In the genomic region with DNA sequence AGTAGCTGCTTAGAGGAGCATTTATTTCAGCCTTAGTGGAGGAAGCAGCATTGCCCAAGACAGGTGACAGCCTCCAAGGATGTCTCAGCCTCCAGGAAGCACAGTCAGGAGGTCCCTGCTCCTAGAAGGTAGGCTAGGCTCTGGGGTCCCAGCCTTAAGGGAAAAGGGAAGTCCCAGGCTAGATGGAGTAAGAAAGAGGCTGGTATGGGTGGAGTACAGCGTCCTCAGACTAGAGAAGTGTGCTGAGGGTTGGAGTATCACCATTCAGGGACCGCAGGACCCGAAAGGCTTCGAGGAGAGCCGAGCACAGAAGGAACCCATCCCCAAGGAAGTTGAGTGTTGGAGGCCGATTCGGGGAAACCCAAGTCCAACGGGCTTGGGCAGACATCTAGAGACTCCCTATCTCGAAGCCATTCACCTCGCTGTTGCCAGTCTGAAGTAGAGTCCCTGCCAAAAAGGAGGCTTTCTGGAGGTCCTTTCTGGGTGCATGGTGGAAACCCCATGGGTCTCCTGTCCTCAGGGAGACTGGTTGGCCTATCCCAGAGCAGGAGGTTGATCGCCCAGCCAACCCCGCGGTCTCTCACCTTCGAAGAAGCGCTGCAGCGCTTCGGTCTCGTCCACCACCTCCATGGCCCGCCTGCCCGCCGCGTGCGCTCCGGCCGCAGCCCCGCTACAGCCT, we compare ENCODE assay signal across 8 mouse cellular contexts. TPM values are rescaled to one million over a fixed set of nuclear protein-coding genes. Genes with fewer than 3 reads are reported as not detected.
A peak's percentile ranks its signal among the peaks of the same experiment; 100 is the strongest.
DNase-seq lines count a peak whose midpoint lies in the region; ATAC-seq and TF ChIP-seq lines count a peak whose summit lies in the region.

No protein-coding gene starts in this region.

- no peak overlapping the region for H3K27ac ChIP-seq in forebrain, embryonic 14.5 days (ENCODE audit: low read depth, low read length)
- no peak overlapping the region for H3K27ac ChIP-seq in liver, embryonic 15.5 days (replicated peaks)

- H3K9ac ChIP-seq in forebrain, embryonic 14.5 days (ENCODE audit: low read length), result peak overlapping the region; percentile 58
- H3K9ac ChIP-seq in liver, embryonic 15.5 days, result peak overlapping the region; percentile 53; the same call in 1 of the 2 replicates

- peak overlapping the region; percentile 70 for H3K4me2 ChIP-seq in forebrain, embryonic 14.5 days (ENCODE audit: low read length)
- H3K4me2 ChIP-seq in liver, embryonic 15.5 days, result peak overlapping the region; percentile 81

- WGBS in forebrain, embryonic 14.5 days, result 2% methylated on average over 25 of the region's 26 CpGs
- 2% methylated on average over 26 of the region's 26 CpGs for WGBS in liver, embryonic 15.5 days (ENCODE audit: insufficient replicate concordance)

- TF ChIP-seq CTCF in C2C12 (IDR thresholded peaks at IDR 0.05; ENCODE audit: control insufficient read depth, insufficient read depth, insufficient read length), result no peak

- peak overlapping the region; percentile 4 for H3ac ChIP-seq in C2C12 (ENCODE audit: control insufficient read depth, insufficient read length, low read depth)

- H3K79me3 ChIP-seq in C2C12 (ENCODE audit: low read depth), result no peaks in the 10 kb centered on the region

- no peaks in the 10 kb centered on the region for H3K36me3 ChIP-seq in C2C12 (ENCODE audit: control insufficient read depth, insufficient read depth)
- no peaks in the 10 kb centered on the region for H3K36me3 ChIP-seq in forebrain, embryonic 14.5 days (ENCODE audit: control insufficient read depth, insufficient read depth, low read length)
- H3K36me3 ChIP-seq in liver, embryonic 15.5 days (replicated peaks), result no peaks in the 10 kb centered on the region

- no peaks in the 10 kb centered on the region for H3K9me3 ChIP-seq in forebrain, embryonic 14.5 days (replicated peaks; ENCODE audit: control insufficient read depth, low read length)
- no peaks in the 10 kb centered on the region for H3K9me3 ChIP-seq in liver, embryonic 15.5 days (replicated peaks)

- DNase-seq in frontal cortex, postnatal 36 days (ENCODE audit: low spot score in 2 of 2), result no peak
- DNase-seq in forebrain, embryonic 14.5 days (ENCODE audit: low spot score), result peak; percentile 16
- DNase-seq in left cerebral cortex, postnatal 10 days (ENCODE audit: extremely low spot score in 1 of 2, low spot score in 2 of 2), result no peak
- DNase-seq in urinary bladder, postnatal 14 days (ENCODE audit: low spot score), result no peak
- no peak for DNase-seq in frontal cortex, postnatal 14 days (ENCODE audit: low spot score in 2 of 2)

- H3K79me2 ChIP-seq in C2C12 (ENCODE audit: control insufficient read depth, insufficient read depth), result no peaks in the 10 kb centered on the region

- intact Hi-C loops in left cerebral cortex, postnatal 10 days (cut with DNase I), result no loop called here

- H3K4me3 ChIP-seq in C2C12 (ENCODE audit: insufficient read depth, poor library complexity, severe bottlenecking), result no peak overlapping the region
- peak overlapping the region; percentile 34 for H3K4me3 ChIP-seq in forebrain, embryonic 14.5 days (ENCODE audit: low read depth, low read length)
- peak overlapping the region; percentile 55 for H3K4me3 ChIP-seq in liver, embryonic 15.5 days (replicated peaks)

- H3K4me1 ChIP-seq in forebrain, embryonic 14.5 days (ENCODE audit: control insufficient read depth, insufficient read depth, low read length), result peaks cover 5% of the 10 kb centered on the region
- H3K4me1 ChIP-seq in liver, embryonic 15.5 days (replicated peaks), result peaks cover 41% of the 10 kb centered on the region

- ATAC-seq in frontal cortex, adult (ENCODE audit: low TSS enrichment), result peak; percentile 6; the same call in 1 of the 2 replicates
- ATAC-seq in forebrain, embryonic 14.5 days, result no peak
- no peak for ATAC-seq in liver, embryonic 15.5 days (ENCODE audit: insufficient read depth)

- peaks cover 7% of the 10 kb centered on the region for H3K27me3 ChIP-seq in C2C12 (ENCODE audit: control insufficient read depth, insufficient read depth, insufficient read length)
- peaks cover 11% of the 10 kb centered on the region for H3K27me3 ChIP-seq in forebrain, embryonic 14.5 days (replicated peaks; ENCODE audit: control insufficient read depth, insufficient read depth, low read length)
- H3K27me3 ChIP-seq in liver, embryonic 15.5 days, result peaks cover 23% of the 10 kb centered on the region

TF ChIP-seq in C2C12, 6 proteins besides CTCF, POLR2A, EP300 and RAD21:
- TF ChIP-seq MYOD1 (IDR thresholded peaks at IDR 0.05; ENCODE audit: control insufficient read depth, insufficient read length, low read depth), result no peak

RNA-seq across cellular contexts. Expression of a gene that starts 0.4 kb away (rescaled TPM):
- 0.21 TPM for polyA plus RNA-seq in C2C12 (2012; fragmentation: generic; extraction: Trizol)
- 0.20 and 0.40 TPM in 2 replicates for polyA plus RNA-seq in forebrain, embryonic 14.5 days (2014; fragmentation: Nextera tagmentation; extraction: Ambion mirVana)
- polyA plus RNA-seq in liver, embryonic 15.5 days (2015; fragmentation: Nextera tagmentation; extraction: Ambion mirVana), result 2.6 and 3.2 TPM in 2 replicates
- total RNA-seq in left cerebral cortex, postnatal 10 days (2021), result 1 to 10 TPM; 5.9 to 6.6 TPM

RNA-seq across cellular contexts. Expression of a gene that starts 36.1 kb away (rescaled TPM):
- 83.7 TPM for polyA plus RNA-seq in C2C12 (2012; fragmentation: generic; extraction: Trizol)
- polyA plus RNA-seq in forebrain, embryonic 14.5 days (2014; fragmentation: Nextera tagmentation; extraction: Ambion mirVana), result 53.4 and 63.9 TPM in 2 replicates
- polyA plus RNA-seq in liver, embryonic 15.5 days (2015; fragmentation: Nextera tagmentation; extraction: Ambion mirVana), result 136 and 142 TPM in 2 replicates
- 10 to 100 TPM in 1 of 2 experiments, 1 to 10 TPM in 1; 10.0 to 10.8 TPM for total RNA-seq in left cerebral cortex, postnatal 10 days (2021)

RNA-seq across cellular contexts. Expression of a gene that starts 36.3 kb away (rescaled TPM):
- 339 TPM for polyA plus RNA-seq in C2C12 (2012; fragmentation: generic; extraction: Trizol)
- polyA plus RNA-seq in forebrain, embryonic 14.5 days (2014; fragmentation: Nextera tagmentation; extraction: Ambion mirVana), result 380 and 505 TPM in 2 replicates
- 254 and 296 TPM in 2 replicates for polyA plus RNA-seq in liver, embryonic 15.5 days (2015; fragmentation: Nextera tagmentation; extraction: Ambion mirVana)
- total RNA-seq in left cerebral cortex, postnatal 10 days (2021), result 10 to 100 TPM; 90.5 TPM

RNA-seq across cellular contexts. Expression of a gene that starts 57.4 kb away (rescaled TPM):
- 62.3 TPM for polyA plus RNA-seq in C2C12 (2012; fragmentation: generic; extraction: Trizol)
- 104 and 125 TPM in 2 replicates for polyA plus RNA-seq in forebrain, embryonic 14.5 days (2014; fragmentation: Nextera tagmentation; extraction: Ambion mirVana)
- 73.6 and 80.7 TPM in 2 replicates for polyA plus RNA-seq in liver, embryonic 15.5 days (2015; fragmentation: Nextera tagmentation; extraction: Ambion mirVana)
- total RNA-seq in left cerebral cortex, postnatal 10 days (2021), result 100 to 1,000 TPM; 157 to 167 TPM
